ENCODE assay signal across 11 mouse cellular contexts in genomic region chr12:59460997-59461961, GRCm38 (mm10).
DNase-seq lines count a peak whose midpoint lies in the region; ATAC-seq and TF ChIP-seq lines count a peak whose summit lies in the region.
"Had no signal": no experiment of that assay in that cellular context is flagged by ENCODE, and none has a peak within 500 bp of the region (broad histone marks: within the 10 kb centered on the region; RNA-seq: fewer than 3 reads in every experiment).

No protein-coding gene starts in this region.

- H3K4me2 ChIP-seq in midbrain, embryonic 13.5 days (replicated peaks): no peak overlapping the region
- H3K4me2 ChIP-seq in heart, embryonic 12.5 days: no peak overlapping the region

- no peaks in the 10 kb centered on the region for H3K36me3 ChIP-seq in midbrain, embryonic 13.5 days
- H3K36me3 ChIP-seq in midbrain, embryonic 10.5 days: no peaks in the 10 kb centered on the region
- no peaks in the 10 kb centered on the region for H3K36me3 ChIP-seq in limb, embryonic 10.5 days
- no peaks in the 10 kb centered on the region for H3K36me3 ChIP-seq in heart, embryonic 12.5 days

- no peaks in the 10 kb centered on the region for H3K4me1 ChIP-seq in midbrain, embryonic 13.5 days (replicated peaks)
- no peaks in the 10 kb centered on the region for H3K4me1 ChIP-seq in midbrain, embryonic 10.5 days
- H3K4me1 ChIP-seq in cortical plate, adult 2 months (ENCODE audit: control insufficient read depth, insufficient read depth, low read length): no peaks in the 10 kb centered on the region
- 0 out of 2 replicates have a peak, but pooled peaks cover 3% of the 10 kb centered on the region for H3K4me1 ChIP-seq in limb, embryonic 10.5 days
- H3K4me1 ChIP-seq in heart, embryonic 12.5 days (replicated peaks): no peaks in the 10 kb centered on the region

- no peaks in the 10 kb centered on the region for H3K9me3 ChIP-seq in midbrain, embryonic 13.5 days
- no peaks in the 10 kb centered on the region for H3K9me3 ChIP-seq in midbrain, embryonic 10.5 days (replicated peaks)
- no peaks in the 10 kb centered on the region for H3K9me3 ChIP-seq in limb, embryonic 10.5 days (replicated peaks)
- no peaks in the 10 kb centered on the region for H3K9me3 ChIP-seq in heart, embryonic 12.5 days (replicated peaks)

- H3K27ac ChIP-seq in midbrain, embryonic 13.5 days: no peak overlapping the region
- no peak overlapping the region for H3K27ac ChIP-seq in midbrain, embryonic 10.5 days (replicated peaks)
- H3K27ac ChIP-seq in cortical plate, adult 2 months (ENCODE audit: insufficient read depth, low read length): no peak overlapping the region
- no peak overlapping the region for H3K27ac ChIP-seq in limb, embryonic 10.5 days
- H3K27ac ChIP-seq in heart, embryonic 12.5 days (ENCODE audit: poor library complexity, severe bottlenecking): no peak overlapping the region
- H3K27ac ChIP-seq: heart, adult 2 months had no signal

- WGBS in midbrain, embryonic 13.5 days: 79% methylated on average over 10 of the region's 10 CpGs
- WGBS in midbrain, embryonic 10.5 days: 85% methylated on average over 10 of the region's 10 CpGs
- 83% methylated on average over 10 of the region's 10 CpGs for WGBS in limb, embryonic 10.5 days
- 77% methylated on average over 10 of the region's 10 CpGs for WGBS in heart, embryonic 12.5 days

- DNase-seq in midbrain, embryonic 10.5 days (ENCODE audit: low spot score): no peak
- peak; percentile 82 for DNase-seq in brain, adult 2 months (ENCODE audit: low read depth, low spot score)
- DNase-seq in limb, embryonic 10.5 days (ENCODE audit: low spot score): peak; percentile 31
- no peak for DNase-seq in heart, postnatal 4 days
- DNase-seq: heart, adult 2 months; kidney, postnatal 14 days; right cerebral cortex, postnatal 25 days had no signal

- no peak overlapping the region for H3K9ac ChIP-seq in midbrain, embryonic 13.5 days (replicated peaks)
- H3K9ac ChIP-seq in heart, embryonic 12.5 days: no peak overlapping the region

- peak; percentile 13; the same call in 1 of the 2 replicates for TF ChIP-seq CTCF in cortical plate, adult 2 months (IDR thresholded peaks at IDR 0.05; ENCODE audit: extremely low read depth, insufficient read depth, low read length)

- ATAC-seq in midbrain, embryonic 13.5 days: 0 out of 2 replicates have a peak, but pooled peaks have one; percentile 63
- no peak for ATAC-seq in heart, embryonic 12.5 days (ENCODE audit: insufficient number of reproducible peaks, low FRiP score)
- ATAC-seq in megakaryocyte, adult 5-6 weeks (ENCODE audit: poor library complexity, severe bottlenecking): no peak

- H3K4me3 ChIP-seq in midbrain, embryonic 13.5 days (replicated peaks): no peak overlapping the region
- no peak overlapping the region for H3K4me3 ChIP-seq in midbrain, embryonic 10.5 days
- H3K4me3 ChIP-seq in cortical plate, adult 2 months (ENCODE audit: insufficient read depth, low read length): no peak overlapping the region
- no peak overlapping the region for H3K4me3 ChIP-seq in limb, embryonic 10.5 days
- no peak overlapping the region for H3K4me3 ChIP-seq in heart, embryonic 12.5 days
- H3K4me3 ChIP-seq: heart, adult 2 months had no signal

- no peak for TF ChIP-seq POLR2A in cortical plate, adult 2 months (IDR thresholded peaks at IDR 0.05; ENCODE audit: extremely low read depth, insufficient read depth, low read length)

- H3K27me3 ChIP-seq in midbrain, embryonic 13.5 days: no peaks in the 10 kb centered on the region
- no peaks in the 10 kb centered on the region for H3K27me3 ChIP-seq in midbrain, embryonic 10.5 days (ENCODE audit: low read depth, poor library complexity, severe bottlenecking)
- no peaks in the 10 kb centered on the region for H3K27me3 ChIP-seq in limb, embryonic 10.5 days (ENCODE audit: low read depth, poor library complexity, severe bottlenecking)
- H3K27me3 ChIP-seq in heart, embryonic 12.5 days (replicated peaks): no peaks in the 10 kb centered on the region

Comparison
In these comparisons a context has a peak if more than half of its experiments do, and no peak if none do; other contexts are left out.
1. DNase-seq: peak in brain, adult 2 months (single experiment) and limb, embryonic 10.5 days (single experiment); none in midbrain, embryonic 10.5 days (single experiment) and heart, postnatal 4 days (single experiment).